Mouse (Mus musculus): ENCODE measurements around the gene Mdp1. TPM values are rescaled to one million over a fixed set of nuclear protein-coding genes. Genes with fewer than 3 reads are reported as not detected.

The Mdp1 gene
- 117 TPM for polyA plus RNA-seq (2017; shearing (Covaris generic))

GRCm38 (mm10) chr14:55659960-55660573, at the start of gene Mdp1:
TSS of gene Mdp1 (minus strand) at chr14:55660508.

GRCm38 (mm10) chr14:55681160-55682117, 21.1 kb upstream of the Mdp1 start, which contains the start of gene Tinf2:
TSS of gene Tinf2 (minus strand) at chr14:55681820.

GRCm38 (mm10) chr14:55671833-55672740, 11.8 kb upstream of the Mdp1 start, which contains the start of the genes Gmpr2 and Nedd8:
TSS of gene Gmpr2 (plus strand) at chr14:55671941.
TSS of gene Nedd8 (minus strand) at chr14:55672124.

GRCm38 (mm10) chr14:55649884-55650283, 10.4 kb downstream of the Mdp1 start, which contains the start of gene Tssk4:
TSS of gene Tssk4 (plus strand) at chr14:55650184.

GRCm38 (mm10) chr14:55643060-55643907, 17.0 kb downstream of the Mdp1 start, which contains the start of gene Tm9sf1:
TSS of gene Tm9sf1 (minus strand) at chr14:55643806.

GRCm38 (mm10) chr14:55637795-55638194, 22.5 kb downstream of the Mdp1 start, which contains the start of gene Gm49378:
TSS of gene Gm49378 (minus strand) at chr14:55637895.

GRCm38 (mm10) chr14:55635523-55636007, 24.7 kb downstream of the Mdp1 start, which contains the start of gene Ipo4:
TSS of gene Ipo4 (minus strand) at chr14:55635957.

GRCm38 (mm10) chr14:55617822-55618221, 42.5 kb downstream of the Mdp1 start, which contains the start of gene Rec8:
TSS of gene Rec8 (plus strand) at chr14:55618037.

Other genes with a start within 250 kb of the Mdp1 start
- gene Dhrs4, start 181.8 kb downstream of the Mdp1 start, polyA plus RNA-seq (2017; shearing (Covaris generic)), result 43.1 TPM
- gene Carmil3, start 169.9 kb downstream of the Mdp1 start, polyA plus RNA-seq (2017; shearing (Covaris generic)), result 0.17 TPM
- gene Cpne6, start 150.1 kb downstream of the Mdp1 start, polyA plus RNA-seq (2017; shearing (Covaris generic)), result not detected
- 0.07 TPM for gene Nrl, start 135.5 kb downstream of the Mdp1 start, polyA plus RNA-seq (2017; shearing (Covaris generic))
- 63.7 TPM for gene Pck2, start 120.2 kb downstream of the Mdp1 start, polyA plus RNA-seq (2017; shearing (Covaris generic))
- gene Dcaf11, start 100.5 kb downstream of the Mdp1 start, polyA plus RNA-seq (2017; shearing (Covaris generic)), result 170 TPM
- 4.4 TPM for gene A730061H03Rik, start 100.1 kb downstream of the Mdp1 start, polyA plus RNA-seq (2017; shearing (Covaris generic))
- not detected for gene Fitm1, start 84.9 kb downstream of the Mdp1 start, polyA plus RNA-seq (2017; shearing (Covaris generic))
- 1,083 TPM for gene Psme1, start 82.4 kb downstream of the Mdp1 start, polyA plus RNA-seq (2017; shearing (Covaris generic))
- gene Emc9, start 75.2 kb downstream of the Mdp1 start, polyA plus RNA-seq (2017; shearing (Covaris generic)), result 38.3 TPM
- 924 TPM for gene Psme2, start 69.4 kb downstream of the Mdp1 start, polyA plus RNA-seq (2017; shearing (Covaris generic))
- 82.6 TPM for gene Rnf31, start 68.8 kb downstream of the Mdp1 start, polyA plus RNA-seq (2017; shearing (Covaris generic))
- 199 TPM for gene Irf9, start 56.9 kb downstream of the Mdp1 start, polyA plus RNA-seq (2017; shearing (Covaris generic))
- 10.8 TPM for gene Rec8, start 42.5 kb downstream of the Mdp1 start, polyA plus RNA-seq (2017; shearing (Covaris generic))
- 69.0 TPM for gene Ipo4, start 24.6 kb downstream of the Mdp1 start, polyA plus RNA-seq (2017; shearing (Covaris generic))
- gene Gm49378, start 22.6 kb downstream of the Mdp1 start, polyA plus RNA-seq (2017; shearing (Covaris generic)), result 0.34 TPM
- 110 TPM for gene Tm9sf1, start 16.7 kb downstream of the Mdp1 start, polyA plus RNA-seq (2017; shearing (Covaris generic))
- 2.0 TPM for gene Tssk4, start 10.3 kb downstream of the Mdp1 start, polyA plus RNA-seq (2017; shearing (Covaris generic))
- 60.7 TPM for gene Gmpr2, start 11.4 kb upstream of the Mdp1 start, polyA plus RNA-seq (2017; shearing (Covaris generic))
- gene Nedd8, start 11.6 kb upstream of the Mdp1 start, polyA plus RNA-seq (2017; shearing (Covaris generic)), result 431 TPM
- gene Tinf2, start 21.3 kb upstream of the Mdp1 start, polyA plus RNA-seq (2017; shearing (Covaris generic)), result 67.8 TPM
- 0.48 TPM for gene Tgm1, start 53.4 kb upstream of the Mdp1 start, polyA plus RNA-seq (2017; shearing (Covaris generic))
- 76.4 TPM for gene Rabggta, start 61.8 kb upstream of the Mdp1 start, polyA plus RNA-seq (2017; shearing (Covaris generic))
- gene Dhrs1, start 85.2 kb upstream of the Mdp1 start, polyA plus RNA-seq (2017; shearing (Covaris generic)), result 55.5 TPM
- 18.5 TPM for gene Nop9, start 85.2 kb upstream of the Mdp1 start, polyA plus RNA-seq (2017; shearing (Covaris generic))
- not detected for gene Cideb, start 98.0 kb upstream of the Mdp1 start, polyA plus RNA-seq (2017; shearing (Covaris generic))
- gene Ltb4r2, start 100.9 kb upstream of the Mdp1 start, polyA plus RNA-seq (2017; shearing (Covaris generic)), result not detected
- 2.1 TPM for gene Ltb4r1, start 105.5 kb upstream of the Mdp1 start, polyA plus RNA-seq (2017; shearing (Covaris generic))
- gene Adcy4, start 123.6 kb upstream of the Mdp1 start, polyA plus RNA-seq (2017; shearing (Covaris generic)), result 0.56 TPM
- 85.5 TPM for gene Ripk3, start 128.4 kb upstream of the Mdp1 start, polyA plus RNA-seq (2017; shearing (Covaris generic))
- gene Nfatc4, start 162.6 kb upstream of the Mdp1 start, polyA plus RNA-seq (2017; shearing (Covaris generic)), result not detected
- gene Nynrin, start 193.5 kb upstream of the Mdp1 start, polyA plus RNA-seq (2017; shearing (Covaris generic)), result 1.4 TPM
- gene Cbln3, start 223.9 kb upstream of the Mdp1 start, polyA plus RNA-seq (2017; shearing (Covaris generic)), result 0.13 TPM
- 131 TPM for gene Khnyn, start 224.4 kb upstream of the Mdp1 start, polyA plus RNA-seq (2017; shearing (Covaris generic))
- gene Sdr39u1, start 239.8 kb upstream of the Mdp1 start, polyA plus RNA-seq (2017; shearing (Covaris generic)), result 79.0 TPM